Mouse (Mus musculus): ENCODE measurements around the gene Serpinb8.

DNA sequence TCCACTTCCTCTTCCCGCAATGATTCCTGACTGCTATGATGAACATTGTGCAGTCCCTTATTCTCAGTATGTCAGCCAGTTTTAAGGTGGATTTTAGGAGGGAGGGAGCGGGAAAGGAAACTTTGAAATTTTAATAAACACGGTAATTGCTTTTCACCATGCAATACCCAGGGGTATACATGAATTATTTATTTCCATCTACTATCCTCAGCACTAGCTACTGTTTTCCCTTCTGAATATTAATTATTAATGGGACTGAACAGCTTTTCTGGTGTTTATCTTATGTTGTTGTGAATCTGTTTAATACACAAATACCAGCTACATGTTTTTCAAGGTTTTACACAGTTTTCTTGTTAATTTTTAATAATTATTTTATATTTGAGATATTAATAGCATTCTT, 4.9 kb upstream of the Serpinb8 start:
- TF ChIP-seq CTCF (IDR thresholded peaks at IDR 0.05) (no peak), EP300 (IDR thresholded peaks at IDR 0.05) (no peak)

All from lung, postnatal 0 days (tissue).